Mouse (Mus musculus): Measurements from ENCODE around the gene Vwa2.

Gene Vwa2

DNA sequence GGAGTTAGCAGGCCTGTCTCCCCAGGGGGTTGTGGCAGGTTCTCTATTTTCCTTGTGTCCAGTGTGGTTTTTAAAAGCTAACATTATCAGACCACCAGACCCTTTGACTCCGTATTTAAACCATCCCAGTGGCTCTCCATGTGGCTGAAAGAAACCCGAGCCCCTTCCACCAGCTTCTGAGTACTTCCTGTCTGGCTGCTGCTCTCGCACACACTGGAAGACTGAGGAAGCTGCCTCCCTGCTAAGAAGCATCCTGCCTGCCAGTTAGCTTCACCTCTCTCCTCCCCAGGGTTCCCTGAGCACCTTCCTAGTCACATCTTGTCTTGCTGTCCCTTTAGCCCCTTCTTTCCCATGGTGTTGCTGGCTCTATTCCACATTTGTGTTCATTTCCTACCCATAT, 33.8 kb downstream of the Vwa2 start:
- ATAC-seq (ENCODE audit: insufficient number of reproducible peaks, low FRiP score, low TSS enrichment), result no peak

DNA sequence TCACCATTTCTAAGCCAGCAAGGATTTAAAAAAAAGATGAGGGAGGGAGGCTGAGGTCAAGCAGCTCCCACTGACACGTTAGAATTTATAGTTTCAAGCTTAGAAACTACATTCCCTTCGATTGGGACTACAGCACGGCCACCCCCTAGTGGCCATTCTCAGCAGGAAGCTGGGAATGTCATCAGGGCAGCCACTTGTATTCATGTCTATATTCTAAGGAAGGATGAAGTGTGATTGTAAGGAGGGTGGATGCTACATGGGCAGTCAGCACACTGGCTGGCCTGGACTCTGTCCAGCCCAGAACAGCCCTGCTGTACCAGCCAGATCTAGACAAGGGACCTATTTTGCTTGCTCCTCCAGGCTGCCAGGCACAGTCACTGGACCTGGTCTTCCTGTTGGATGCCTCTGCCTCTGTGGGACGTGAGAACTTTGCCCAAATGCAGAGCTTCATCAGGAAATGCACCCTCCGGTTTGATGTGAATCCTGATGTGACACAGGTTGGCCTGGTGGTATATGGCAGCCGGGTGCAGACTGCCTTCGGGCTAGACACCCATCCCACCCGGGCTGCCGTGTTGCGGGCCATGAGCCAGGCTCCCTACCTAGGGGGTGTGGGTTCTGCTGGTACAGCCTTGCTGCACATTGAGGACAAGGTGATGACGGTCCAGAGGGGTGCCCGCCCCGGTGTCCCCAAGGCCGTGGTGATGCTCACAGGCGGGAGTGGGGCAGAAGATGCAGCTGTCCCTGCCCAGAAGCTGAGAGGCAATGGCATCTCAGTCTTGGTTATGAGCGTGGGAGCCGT, 34.6 kb downstream of the Vwa2 start:
- ATAC-seq (ENCODE audit: insufficient number of reproducible peaks, low FRiP score, low TSS enrichment), result peak; percentile 41; the same call in 1 of the 2 replicates

DNA sequence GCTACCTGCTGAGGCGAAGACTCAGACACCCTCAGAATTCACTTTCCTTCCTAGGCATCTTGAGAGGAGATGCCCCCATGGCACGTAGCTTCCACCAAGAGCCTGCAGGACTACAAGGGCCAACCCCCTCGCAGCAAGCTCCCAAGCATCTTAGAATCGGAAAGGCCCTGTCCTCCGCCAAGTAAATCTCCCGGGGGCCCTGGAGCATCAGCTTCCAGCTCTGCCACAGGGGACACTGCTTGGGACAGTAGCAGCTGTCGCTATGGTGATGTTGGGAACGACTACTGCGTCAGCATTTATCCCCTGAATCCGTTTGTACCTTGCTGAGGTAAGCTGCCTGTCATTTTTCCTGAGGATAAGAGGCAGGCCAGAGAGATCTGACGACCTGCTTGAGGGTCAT, 36.5 kb downstream of the Vwa2 start:
- no peak for ATAC-seq (ENCODE audit: insufficient number of reproducible peaks, low FRiP score, low TSS enrichment)

DNA sequence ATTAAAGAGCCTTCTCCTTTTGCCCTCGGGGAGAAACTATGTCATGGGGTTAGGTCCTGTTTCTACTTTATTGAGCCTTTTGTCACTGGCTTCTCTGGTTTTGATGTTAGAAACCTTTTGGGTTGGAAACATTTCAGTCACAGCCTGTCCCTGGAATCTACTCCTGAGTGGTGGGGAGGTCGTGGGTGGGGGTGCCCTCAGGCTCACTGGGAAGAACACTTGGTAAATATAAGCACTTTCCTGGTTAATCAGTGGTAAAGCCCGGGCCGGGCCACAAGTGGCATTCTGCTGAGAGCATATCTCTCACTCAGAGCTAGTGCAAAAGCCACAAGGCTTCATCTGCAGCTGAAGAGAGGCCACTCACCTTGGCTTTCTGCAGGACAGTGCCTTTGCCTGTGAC, 39.7 kb downstream of the Vwa2 start:
- no peak for ATAC-seq (ENCODE audit: insufficient number of reproducible peaks, low FRiP score, low TSS enrichment)

DNA sequence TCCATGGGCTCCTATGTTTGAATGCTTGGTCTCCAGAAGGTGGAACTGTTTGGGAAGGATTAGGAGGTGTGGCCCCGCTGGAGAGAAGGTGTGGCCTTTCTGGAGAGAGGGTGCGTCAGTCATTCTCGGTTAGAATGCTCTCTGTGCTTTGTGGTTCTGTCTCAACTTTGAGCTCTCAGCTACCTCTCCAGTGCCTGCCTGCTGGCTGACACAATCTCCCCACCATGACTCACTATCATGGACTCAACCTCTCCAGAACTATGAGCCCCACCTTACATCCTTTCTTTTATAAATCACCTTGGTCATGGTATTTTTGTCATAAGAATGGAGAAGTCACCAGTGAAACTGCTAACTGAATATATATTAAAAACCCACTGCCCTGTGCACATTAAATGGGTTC, 40.6 kb downstream of the Vwa2 start:
- no peak for ATAC-seq (ENCODE audit: insufficient number of reproducible peaks, low FRiP score, low TSS enrichment)

DNA sequence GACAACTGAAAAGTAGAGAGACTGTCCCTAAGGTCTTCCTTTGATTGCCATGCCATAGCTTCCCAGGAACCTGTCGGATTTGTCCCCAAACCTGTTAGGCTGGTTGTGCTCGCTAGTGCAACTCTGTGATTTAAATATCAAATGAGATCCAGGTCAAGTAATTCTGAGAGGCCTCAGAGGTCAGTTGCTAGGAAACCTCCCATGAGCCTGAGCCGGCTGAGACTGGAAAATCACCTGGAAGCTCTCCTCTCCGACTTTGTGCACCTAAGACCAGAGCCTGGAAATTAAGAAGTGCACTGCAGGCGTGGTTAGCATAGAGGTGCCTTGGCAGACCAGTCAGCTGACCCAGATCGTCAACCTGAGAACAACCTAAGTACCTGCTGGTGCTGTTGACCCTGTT, 41.0 kb downstream of the Vwa2 start:
- ATAC-seq (ENCODE audit: insufficient number of reproducible peaks, low FRiP score, low TSS enrichment), result no peak

DNA sequence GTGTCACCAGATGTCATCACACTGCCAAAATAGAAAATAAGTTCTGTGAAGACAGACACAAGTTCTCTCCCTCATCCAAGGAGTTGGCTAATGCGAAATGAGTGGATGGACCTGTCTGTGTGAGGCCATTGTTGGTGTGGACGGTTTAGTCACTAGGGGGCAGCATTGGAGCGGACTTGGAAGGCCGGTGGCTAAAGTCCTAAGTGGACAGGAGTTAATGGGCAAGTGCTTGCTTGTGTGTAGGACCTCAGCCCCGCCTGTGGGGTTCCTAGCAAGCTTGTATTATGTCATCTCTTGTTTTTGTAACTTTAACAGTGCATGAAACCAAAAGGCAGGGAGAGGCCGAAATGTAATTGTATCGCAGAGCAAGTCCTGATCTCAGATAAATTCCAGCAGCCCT, 45.6 kb downstream of the Vwa2 start:
- peak; percentile 80 for ATAC-seq (ENCODE audit: insufficient number of reproducible peaks, low FRiP score, low TSS enrichment)

DNA sequence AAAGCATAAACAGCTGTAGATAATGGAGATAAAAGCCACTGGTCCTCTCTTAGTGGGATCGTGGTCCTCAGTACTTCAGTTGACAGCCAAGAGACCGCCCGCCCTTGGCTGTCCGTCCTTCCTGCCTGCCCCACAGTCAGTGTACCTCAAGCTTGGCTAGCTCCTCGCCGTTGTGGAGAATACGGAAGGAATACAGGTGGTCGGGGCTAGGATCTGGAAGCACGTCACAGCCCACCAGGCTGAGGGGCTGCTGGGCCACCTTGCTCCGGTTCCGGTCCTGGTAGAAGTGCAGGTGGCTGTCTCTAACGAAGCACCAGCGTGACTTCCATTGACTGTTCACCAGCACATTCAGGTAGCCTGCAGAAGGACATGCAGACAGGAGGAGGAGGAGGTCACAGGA, 46.2 kb downstream of the Vwa2 start:
- no peak for ATAC-seq (ENCODE audit: insufficient number of reproducible peaks, low FRiP score, low TSS enrichment)

DNA sequence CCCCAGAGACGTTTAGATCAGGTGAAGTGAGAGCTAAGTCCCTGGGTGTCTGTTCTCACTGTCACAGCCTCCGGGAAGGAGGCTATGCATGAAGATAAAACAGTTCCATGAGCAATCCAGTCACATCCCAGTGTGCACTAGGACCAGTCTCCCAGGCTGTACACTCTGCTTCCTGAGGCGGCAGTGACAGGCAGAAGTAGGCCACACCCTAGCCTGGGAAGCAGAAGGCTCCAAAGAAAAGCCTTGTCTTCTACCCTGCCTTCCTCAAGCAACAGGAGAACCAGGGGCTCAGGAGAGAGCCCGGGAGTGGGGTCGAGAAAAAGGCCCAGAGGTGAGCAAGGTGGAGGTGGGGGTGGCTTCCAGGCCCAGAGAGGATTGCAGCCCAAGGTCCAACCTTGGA, 47.7 kb downstream of the Vwa2 start:
- no peak for ATAC-seq (ENCODE audit: insufficient number of reproducible peaks, low FRiP score, low TSS enrichment)

DNA sequence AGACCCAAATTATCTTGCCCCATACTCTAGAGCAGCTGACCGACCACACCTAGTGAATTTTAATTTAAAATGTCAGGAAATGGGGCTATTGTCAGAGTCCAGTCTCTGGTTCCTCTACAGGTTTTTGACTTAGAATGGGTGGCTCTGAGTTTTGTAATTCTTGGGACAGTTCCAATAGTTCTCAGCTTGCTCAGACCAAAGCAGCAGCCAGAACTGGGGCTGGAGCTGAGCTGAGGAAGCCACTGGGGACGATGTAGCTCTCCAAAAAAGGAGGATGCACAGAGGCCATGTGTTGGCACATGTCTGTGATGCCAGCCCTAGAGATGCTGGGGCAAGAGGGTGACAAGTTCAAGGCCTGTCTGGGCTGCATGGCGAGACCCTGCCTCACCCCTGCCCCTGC, 55.3 kb downstream of the Vwa2 start:
- ATAC-seq (ENCODE audit: insufficient number of reproducible peaks, low FRiP score, low TSS enrichment), result no peak

DNA sequence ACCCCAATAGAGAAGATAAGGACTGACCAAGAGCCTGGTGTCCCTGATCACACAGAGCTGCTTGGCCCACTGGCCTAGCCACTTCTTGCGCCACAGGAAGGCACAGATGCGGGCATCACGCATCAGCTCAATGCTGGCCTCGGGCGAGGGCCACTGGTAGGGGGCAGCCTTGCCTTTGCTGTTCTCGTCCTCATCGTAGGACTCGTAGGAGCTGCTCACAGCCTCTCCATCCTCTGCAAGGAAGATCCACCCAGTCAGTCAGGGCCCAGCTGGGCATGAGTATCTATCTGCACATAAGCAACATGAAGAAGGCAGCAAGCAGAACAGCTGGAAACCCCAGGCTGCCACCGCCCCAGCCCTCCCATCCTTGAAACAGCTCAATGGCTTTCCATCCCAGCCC, 56.0 kb downstream of the Vwa2 start:
- no peak for ATAC-seq (ENCODE audit: insufficient number of reproducible peaks, low FRiP score, low TSS enrichment)

DNA sequence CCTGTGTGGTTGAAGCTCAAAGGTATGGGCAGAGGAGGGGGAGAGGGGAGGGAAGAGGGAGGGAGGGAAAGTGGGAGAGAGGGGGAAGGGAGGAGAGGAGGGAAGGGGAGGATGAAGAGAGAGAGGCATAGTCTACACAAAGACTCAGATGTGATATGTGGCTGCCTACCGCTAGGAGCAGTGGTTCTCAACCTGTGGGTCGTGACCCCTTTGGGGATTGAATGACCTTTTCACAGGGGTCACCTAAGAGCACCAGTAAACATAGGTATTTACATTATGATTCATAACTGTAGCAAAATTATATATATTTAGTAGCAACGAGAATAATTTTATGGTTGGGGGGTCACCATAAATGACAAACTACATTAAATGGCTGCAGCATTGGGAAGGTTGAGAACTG, 59.8 kb downstream of the Vwa2 start:
- ATAC-seq (ENCODE audit: insufficient number of reproducible peaks, low FRiP score, low TSS enrichment), result no peak

DNA sequence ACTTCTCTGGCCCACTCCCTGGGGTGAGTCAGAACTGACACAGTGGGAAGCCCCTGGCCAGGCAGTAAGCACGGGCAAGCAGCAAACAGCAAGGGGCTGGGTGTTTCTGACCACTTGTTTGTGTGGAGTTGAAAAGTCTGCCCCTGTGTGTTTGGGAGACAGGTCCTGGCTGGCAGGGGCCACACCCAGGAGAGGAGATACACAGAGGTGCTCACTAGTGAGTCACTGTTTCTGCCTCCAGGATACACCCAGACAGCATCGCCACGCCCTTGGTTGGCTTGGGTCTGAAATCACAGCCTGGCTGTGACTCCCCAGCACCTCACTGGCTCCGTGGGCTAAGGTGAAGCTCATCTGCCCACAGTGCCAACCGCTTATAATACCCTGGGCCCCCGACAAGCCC, 61.1 kb downstream of the Vwa2 start:
- ATAC-seq (ENCODE audit: insufficient number of reproducible peaks, low FRiP score, low TSS enrichment), result no peak

DNA sequence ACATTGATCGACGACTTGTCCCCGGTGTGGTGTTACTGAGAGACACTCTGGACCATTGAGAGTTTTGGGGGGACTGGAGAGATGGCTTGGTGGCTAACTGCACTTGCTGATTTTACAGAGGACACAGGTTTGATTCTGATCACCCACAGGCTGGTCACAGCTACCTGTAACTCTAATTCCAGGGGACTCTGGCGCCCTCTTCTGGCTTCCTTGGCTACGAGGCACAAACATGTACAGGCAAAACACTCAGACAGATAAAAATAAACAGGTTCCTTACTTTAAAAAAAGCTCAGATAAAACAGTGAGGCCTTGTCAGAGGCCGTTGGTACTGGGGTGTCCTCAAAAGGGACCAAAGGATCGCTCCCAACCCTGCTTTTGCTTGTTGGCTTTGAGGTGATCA, 61.7 kb downstream of the Vwa2 start:
- ATAC-seq (ENCODE audit: insufficient number of reproducible peaks, low FRiP score, low TSS enrichment), result no peak

DNA sequence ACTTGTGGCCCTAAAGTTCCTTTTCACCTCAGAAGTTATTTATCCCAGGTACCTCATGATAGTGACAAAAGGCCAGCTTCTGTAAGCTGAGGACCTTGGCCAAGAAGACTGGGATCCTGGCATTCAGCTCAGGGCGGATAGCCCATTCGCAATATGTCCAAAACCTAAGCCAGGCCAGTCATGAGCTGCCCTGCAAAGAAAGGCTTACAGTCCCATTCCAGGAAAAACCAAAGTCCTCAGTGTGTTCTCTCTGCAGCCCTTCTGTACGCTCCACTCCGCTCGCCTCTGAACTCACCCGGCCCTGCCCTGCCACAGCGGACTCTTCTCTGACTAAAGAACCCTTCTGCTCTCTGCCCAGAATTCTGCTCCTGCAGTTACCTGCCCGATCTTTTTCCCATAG, 62.2 kb downstream of the Vwa2 start:
- peak; percentile 65 for ATAC-seq (ENCODE audit: insufficient number of reproducible peaks, low FRiP score, low TSS enrichment)

DNA sequence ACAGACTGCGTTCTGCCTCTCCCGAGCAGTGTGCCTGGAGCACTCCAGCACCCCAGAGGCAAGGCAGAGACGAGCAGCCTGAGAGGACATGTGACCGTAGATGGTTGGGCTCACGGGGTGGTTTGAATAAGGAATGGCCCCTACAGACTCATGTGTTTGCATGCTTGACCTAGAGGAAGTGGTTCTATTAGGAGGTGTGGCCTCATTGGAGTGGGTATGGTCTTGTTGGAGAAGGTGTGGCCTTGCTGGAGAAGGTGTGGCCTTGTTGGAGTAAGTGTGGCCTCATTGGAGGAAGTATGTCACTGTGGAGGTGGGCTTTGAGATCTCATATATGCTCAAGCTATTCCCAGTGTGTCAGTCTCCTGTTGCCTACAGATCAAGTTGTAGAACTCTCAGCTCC, 63.9 kb downstream of the Vwa2 start:
- ATAC-seq (ENCODE audit: insufficient number of reproducible peaks, low FRiP score, low TSS enrichment), result no peak

DNA sequence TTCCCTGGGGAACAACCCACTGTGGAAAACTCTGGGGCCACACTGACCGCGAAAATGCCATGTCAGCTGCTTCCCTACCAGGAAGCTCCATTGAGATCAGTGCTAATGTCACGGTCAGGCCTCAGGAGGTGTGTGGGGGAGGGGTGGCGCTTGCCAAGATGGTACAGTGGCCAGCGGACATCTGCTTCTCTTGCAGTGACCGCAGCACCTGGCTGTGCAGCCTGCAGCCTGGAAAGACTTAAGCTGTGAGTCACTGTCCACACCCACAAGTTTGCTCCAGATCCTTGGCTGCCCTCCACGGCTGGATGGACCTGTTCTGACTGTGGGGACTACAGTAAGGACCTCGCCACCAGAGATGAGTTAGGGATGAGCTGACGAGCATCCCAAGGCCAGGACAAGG, 65.8 kb downstream of the Vwa2 start:
- no peak for ATAC-seq (ENCODE audit: insufficient number of reproducible peaks, low FRiP score, low TSS enrichment)

DNA sequence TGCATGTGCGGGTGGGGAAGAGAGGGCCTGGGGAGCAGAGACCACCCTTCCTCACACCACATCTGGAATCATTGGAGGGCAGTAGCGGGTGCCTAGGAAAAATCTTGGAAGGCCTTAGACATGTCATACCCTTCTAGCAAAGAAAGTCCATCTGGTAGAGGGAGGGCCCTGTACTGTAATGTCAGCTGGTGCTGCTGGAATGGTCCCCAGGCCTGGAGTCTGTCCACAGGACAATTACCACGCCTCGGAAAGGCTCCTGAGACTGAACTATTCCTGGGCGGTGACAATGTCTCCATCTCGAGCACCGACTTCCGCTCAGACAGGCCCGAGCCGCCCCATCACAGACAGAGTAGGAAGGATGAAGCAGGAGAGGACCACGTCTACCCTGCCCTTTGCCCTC, 66.5 kb downstream of the Vwa2 start:
- peak; percentile 49; the same call in 1 of the 2 replicates for ATAC-seq (ENCODE audit: insufficient number of reproducible peaks, low FRiP score, low TSS enrichment)

DNA sequence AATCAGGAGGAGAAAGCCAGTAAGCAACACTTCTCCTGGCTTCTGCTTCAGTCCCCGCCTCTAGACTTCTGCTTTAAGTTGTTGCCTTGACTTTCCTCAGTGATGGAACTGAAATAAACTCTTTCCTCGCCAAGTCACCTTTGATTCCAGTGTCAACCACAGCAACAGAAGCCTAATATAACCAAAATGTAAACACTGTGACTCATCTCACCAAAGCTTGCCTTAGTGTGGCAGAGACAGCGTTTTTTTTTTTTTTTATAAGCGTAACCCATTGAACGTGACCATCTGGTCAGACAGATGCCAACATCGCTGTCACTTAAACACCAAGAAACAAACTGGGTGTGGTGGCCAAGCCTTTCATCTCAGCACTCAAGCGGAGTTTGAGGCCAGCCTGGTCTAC, 68.2 kb downstream of the Vwa2 start:
- ATAC-seq (ENCODE audit: insufficient number of reproducible peaks, low FRiP score, low TSS enrichment), result no peak

DNA sequence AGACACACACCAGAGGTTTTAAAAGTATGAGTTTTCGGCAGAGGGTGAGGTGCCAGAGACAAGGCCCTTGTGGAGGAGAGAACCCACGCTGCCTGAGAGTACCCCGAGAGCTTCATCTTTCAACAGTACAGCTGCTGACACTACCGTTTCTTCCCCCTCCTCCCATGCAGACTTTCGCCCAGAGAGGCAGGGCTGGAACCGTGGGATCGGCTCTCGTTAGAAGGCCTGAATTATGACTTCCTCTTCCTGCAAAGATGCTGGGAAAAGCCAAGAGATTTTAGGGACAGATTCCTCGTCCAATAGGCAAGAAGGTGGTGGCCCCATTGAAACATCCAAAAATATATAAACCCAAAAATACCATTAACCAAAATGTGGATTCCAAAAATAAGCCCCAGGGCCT, 70.2 kb downstream of the Vwa2 start:
- ATAC-seq (ENCODE audit: insufficient number of reproducible peaks, low FRiP score, low TSS enrichment), result no peak

DNA sequence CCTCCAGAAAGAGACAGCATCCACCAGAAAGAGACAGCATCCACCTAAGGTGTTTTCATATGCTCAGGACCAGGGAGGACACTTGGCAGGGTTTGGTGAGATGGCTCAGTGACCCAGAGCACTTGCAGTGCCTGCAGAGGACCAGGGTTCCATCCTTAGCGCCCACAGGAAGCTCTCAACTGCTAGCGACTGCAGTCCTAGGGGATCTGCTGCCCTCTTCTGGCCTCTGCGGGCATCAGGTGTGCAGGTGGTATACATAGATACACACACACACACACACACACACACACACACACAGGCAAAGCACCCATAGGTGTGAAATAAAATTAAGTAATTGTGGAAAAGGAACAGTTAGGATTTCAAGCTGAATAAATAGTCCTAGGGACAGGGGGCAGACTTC, 70.8 kb downstream of the Vwa2 start:
- ATAC-seq (ENCODE audit: insufficient number of reproducible peaks, low FRiP score, low TSS enrichment), result no peak

DNA sequence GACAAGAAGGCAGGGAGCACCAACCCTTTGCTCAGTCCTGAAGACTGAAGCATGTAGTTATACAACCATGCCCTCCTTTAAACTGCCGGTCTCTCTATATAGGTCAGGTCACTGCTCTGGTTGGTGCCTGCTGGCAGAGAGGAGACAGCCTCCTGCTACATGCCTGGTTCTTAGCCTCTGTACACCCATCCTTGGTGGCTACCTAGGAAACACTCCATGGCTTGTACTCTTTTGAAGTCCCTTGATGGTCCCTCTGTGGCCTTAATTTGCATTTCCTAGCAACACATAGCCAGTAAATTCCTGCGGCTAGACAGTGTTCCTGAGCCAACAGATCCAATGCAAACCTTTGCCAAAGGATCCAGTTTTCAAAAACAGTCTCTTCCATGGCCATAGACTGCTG, 71.6 kb downstream of the Vwa2 start:
- peak; percentile 57 for ATAC-seq (ENCODE audit: insufficient number of reproducible peaks, low FRiP score, low TSS enrichment)

DNA sequence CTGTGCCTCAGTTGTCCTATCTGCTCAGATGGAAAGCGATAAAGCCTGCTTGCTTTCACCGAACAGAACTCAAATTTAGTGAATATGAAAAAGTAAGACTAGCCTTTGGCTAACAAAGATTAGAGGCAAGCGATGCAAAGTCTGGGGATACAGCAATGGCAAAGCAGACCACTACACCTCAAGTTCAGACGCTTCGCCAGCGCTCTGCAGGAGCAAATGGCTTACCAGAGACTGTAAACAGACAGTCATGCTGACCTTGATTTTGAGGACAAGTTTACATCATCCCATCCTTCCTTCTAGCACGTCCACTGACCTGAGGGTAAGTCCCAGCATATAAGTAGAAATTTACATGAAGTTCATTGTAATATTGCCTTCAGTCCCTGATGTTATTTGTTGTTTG, 72.2 kb downstream of the Vwa2 start:
- ATAC-seq (ENCODE audit: insufficient number of reproducible peaks, low FRiP score, low TSS enrichment), result no peak

Measured in cerebellum, adult (tissue).